Mouse (Mus musculus): ENCODE measurements around the gene Ppp1r15a.

Gene Ppp1r15a

GRCm38 (mm10) chr7:45525809-45526473 is at the start of gene Ppp1r15a, which contains the start of gene Plekha4:
TSS of gene Ppp1r15a (minus strand) at chr7:45526268.
TSS of gene Plekha4 (plus strand) at chr7:45526330.
- DNase-seq (ENCODE audit: low spot score in 2 of 2) = peak; percentile 89 to 93

- DNase-seq (ENCODE audit: low spot score in 2 of 2) = no peak
Measured at GRCm38 (mm10) chr7:45574472-45575379, 48.7 kb upstream of the Ppp1r15a start.

GRCm38 (mm10) chr7:45573954-45574353 is 47.9 kb upstream of the Ppp1r15a start:
- DNase-seq (ENCODE audit: low spot score in 2 of 2) = no peak

GRCm38 (mm10) chr7:45571966-45572365 is 45.9 kb upstream of the Ppp1r15a start:
- DNase-seq (ENCODE audit: low spot score in 2 of 2) = no peak

- DNase-seq (ENCODE audit: low spot score in 2 of 2) = peak; percentile 43 to 72
Measured at GRCm38 (mm10) chr7:45570103-45570741, 44.2 kb upstream of the Ppp1r15a start, which contains the start of gene Bcat2. TSS of gene Bcat2 (plus strand) at chr7:45570153.

- DNase-seq (ENCODE audit: low spot score in 2 of 2) = no peak
Measured at GRCm38 (mm10) chr7:45568601-45569473, 42.8 kb upstream of the Ppp1r15a start.

GRCm38 (mm10) chr7:45567780-45568516 is 41.9 kb upstream of the Ppp1r15a start:
- peak; percentile 71 to 75 for DNase-seq (ENCODE audit: low spot score in 2 of 2)

- no peak for DNase-seq (ENCODE audit: low spot score in 2 of 2)
Measured at GRCm38 (mm10) chr7:45567112-45567779, 41.2 kb upstream of the Ppp1r15a start.

GRCm38 (mm10) chr7:45565446-45565845 is 39.4 kb upstream of the Ppp1r15a start:
- DNase-seq (ENCODE audit: low spot score in 2 of 2) = no peak

GRCm38 (mm10) chr7:45564811-45565210 is 38.7 kb upstream of the Ppp1r15a start:
- DNase-seq (ENCODE audit: low spot score in 2 of 2) = no peak

GRCm38 (mm10) chr7:45561624-45562520 is 35.8 kb upstream of the Ppp1r15a start:
- DNase-seq (ENCODE audit: low spot score in 2 of 2) = no peak

- peak; percentile 59 to 84 for DNase-seq (ENCODE audit: low spot score in 2 of 2)
Measured at GRCm38 (mm10) chr7:45560843-45561623, 35.0 kb upstream of the Ppp1r15a start.

GRCm38 (mm10) chr7:45560241-45560640 is 34.2 kb upstream of the Ppp1r15a start:
- no peak for DNase-seq (ENCODE audit: low spot score in 2 of 2)

- DNase-seq (ENCODE audit: low spot score in 2 of 2) = no peak
Measured at GRCm38 (mm10) chr7:45558907-45559306, 32.8 kb upstream of the Ppp1r15a start.

- peak in 1 of 2 experiments; percentile 80 for DNase-seq (ENCODE audit: low spot score in 2 of 2)
Measured at GRCm38 (mm10) chr7:45555787-45556186, 29.7 kb upstream of the Ppp1r15a start.

GRCm38 (mm10) chr7:45554744-45555143 is 28.7 kb upstream of the Ppp1r15a start, which contains the start of gene Hsd17b14:
TSS of gene Hsd17b14 (plus strand) at chr7:45554893.
- DNase-seq (ENCODE audit: low spot score in 2 of 2) = no peak

GRCm38 (mm10) chr7:45553990-45554389 is 27.9 kb upstream of the Ppp1r15a start:
- DNase-seq (ENCODE audit: low spot score in 2 of 2) = no peak

GRCm38 (mm10) chr7:45553519-45553918 is 27.5 kb upstream of the Ppp1r15a start:
- no peak for DNase-seq (ENCODE audit: low spot score in 2 of 2)

Data from cerebellum, postnatal 4 days (tissue).